Mouse (Mus musculus) cerebellum, postnatal 10 days (tissue): Measurements from ENCODE around the gene Pop5.

ENCODE experiments used
- DNase-seq, 2 experiments: peaks; one replicate each; pipeline ENCODE4 v3.0.0; 2021; ENCODE audit warnings: mixed read lengths in 2 of 2

The Pop5 gene

DNA sequence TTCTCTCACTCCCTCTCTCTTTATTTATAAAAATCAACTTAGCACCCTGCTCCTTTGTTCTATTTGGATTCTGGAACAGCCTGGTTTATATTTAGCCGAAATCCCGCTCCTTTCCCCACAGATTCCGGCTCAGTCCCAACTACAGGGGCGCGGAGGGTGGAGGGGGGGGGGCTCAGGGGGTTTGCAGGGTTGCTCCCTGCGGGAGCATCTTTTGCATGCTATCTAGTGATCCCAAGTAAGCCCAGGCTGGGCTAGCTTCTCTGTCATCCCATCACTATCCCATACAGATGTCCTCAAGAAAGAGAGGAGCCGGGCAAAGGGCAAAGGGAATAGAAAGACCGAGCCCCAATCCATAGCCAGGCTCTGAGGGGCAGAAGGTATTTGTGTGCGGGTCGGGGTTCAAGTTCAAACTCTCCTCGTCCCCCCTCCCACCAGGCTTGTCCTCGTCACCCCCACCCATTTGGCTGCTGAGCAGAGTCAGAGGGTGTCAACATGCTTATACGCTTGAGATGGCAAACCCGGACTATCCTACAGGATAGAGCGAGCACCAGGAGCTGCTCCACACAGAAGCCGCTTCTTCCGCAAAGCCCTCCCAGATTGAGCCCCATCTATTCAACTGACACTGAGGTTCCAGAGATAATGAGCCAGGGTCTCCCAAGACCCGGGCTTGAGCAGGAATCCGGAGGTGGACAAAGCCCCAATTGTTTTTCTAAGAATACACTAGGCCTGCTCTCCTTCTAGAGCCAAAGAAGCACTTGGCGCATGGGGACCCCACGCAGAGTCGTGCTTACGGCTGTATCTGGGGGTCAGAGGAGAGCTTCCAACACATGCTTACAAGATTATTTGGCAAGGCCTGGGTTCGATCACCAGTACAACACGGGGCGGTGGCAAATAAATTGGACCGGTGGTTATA lies 20.1 kb upstream of the Pop5 start:
- peak; percentile 60 to 62 for DNase-seq

DNA sequence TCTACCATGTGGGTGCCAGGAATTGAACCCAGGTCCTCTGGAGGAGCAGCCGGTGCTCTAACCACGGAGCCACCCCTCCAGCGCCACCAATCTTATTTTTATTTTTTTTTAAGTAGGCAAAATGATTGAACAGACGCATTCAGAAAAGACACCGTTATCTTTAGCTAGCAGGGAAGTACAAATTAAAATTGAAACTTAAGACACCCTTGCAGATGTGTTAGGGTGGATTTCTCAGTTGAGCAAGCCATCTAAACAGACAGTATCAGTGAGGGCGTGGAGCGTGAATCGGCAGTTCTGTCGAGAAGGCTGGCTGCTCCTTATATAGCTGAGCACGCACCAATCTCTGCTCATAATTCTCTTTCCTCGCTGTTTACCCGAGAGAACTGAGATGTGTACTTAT lies 17.6 kb upstream of the Pop5 start:
- DNase-seq: no peak

DNA sequence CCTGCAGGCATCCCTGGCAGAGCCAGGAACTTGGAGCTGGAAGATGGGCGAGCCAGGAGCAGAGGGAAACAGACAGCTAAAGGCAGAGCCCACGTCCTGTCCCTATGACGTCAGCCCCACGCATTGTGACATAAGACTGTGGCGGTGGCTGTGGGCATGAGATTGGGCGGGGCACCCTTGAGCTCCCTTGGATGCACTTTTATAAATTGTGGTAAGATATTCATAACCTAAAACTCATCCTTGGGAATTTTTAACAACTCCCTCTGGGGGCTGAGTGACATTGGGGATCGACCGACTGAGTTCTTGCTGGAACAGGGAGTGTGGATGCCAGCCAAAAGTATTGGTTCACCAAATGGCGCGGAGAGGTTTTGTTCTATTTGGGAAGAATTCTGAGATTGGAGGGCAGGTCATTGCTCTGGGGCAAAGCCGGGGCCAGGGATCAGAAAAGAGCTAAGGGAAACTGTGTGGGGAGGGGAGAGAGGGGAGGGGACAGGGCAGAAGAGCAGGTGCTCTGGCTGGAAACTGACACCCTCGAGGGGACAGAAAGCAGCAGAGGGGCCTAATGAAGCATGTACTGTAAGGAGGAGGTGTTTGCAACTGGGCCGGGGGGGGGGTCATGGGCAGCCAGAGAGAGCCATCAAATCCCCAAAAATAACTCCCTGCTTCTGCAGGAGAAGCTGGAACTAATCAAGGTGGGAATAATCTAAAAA lies 14.6 kb upstream of the Pop5 start:
- peak; percentile 77 to 83 for DNase-seq

DNA sequence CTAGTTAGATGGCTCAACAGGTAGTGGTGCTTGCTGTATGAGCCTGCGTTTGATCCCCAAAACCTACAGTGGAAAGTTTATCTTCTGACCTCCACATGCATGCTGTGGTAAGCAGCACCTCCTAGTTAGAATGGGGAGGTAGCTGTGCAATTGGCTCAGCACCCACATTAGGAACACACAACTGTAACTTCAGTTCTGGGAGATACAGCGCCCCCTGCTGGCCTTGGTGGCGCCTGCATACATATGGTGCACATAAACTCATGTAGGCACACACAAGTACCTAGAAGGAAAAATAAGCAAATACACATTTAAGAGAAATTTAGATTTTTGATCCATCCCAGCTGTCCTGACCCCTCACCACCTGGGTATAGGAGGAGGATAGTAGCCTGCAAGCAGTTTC lies 13.2 kb upstream of the Pop5 start:
- peak; percentile 33 to 56 for DNase-seq

DNA sequence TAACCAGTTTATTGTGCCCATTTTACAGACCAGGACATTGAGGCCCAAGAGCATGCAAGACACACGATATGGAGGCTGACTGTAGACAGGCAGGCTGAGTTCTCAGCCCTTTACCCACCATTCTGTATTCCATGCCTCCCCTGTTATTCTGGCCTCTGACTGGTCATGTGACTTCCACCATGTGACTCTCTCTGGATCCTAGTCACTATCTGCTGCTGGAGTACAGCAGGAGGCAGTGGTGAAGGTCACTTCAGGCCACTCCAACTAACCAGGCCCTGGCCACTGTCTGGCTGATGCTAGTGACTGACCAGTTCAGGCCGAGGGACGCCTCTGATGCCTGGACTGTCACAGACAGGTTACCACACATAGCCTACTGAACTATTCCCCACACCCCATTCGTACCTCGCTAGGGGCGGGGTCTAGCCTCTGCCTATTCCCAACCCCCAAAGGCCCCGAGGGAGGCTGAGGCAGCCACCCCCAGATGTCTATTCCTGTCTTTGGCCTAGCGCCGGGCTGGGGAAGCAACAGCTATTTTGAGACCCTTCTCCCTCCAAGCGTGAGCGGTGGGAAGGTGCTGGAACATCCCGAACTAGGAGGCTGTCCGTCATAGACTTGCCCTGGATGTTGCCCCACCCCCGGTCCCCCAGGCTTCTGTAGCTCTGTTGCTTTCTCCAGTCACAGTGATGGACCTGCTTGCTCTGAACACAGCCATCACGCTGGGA lies 4.6 kb upstream of the Pop5 start:
- peak in 1 of 2 experiments; percentile 33 for DNase-seq

DNA sequence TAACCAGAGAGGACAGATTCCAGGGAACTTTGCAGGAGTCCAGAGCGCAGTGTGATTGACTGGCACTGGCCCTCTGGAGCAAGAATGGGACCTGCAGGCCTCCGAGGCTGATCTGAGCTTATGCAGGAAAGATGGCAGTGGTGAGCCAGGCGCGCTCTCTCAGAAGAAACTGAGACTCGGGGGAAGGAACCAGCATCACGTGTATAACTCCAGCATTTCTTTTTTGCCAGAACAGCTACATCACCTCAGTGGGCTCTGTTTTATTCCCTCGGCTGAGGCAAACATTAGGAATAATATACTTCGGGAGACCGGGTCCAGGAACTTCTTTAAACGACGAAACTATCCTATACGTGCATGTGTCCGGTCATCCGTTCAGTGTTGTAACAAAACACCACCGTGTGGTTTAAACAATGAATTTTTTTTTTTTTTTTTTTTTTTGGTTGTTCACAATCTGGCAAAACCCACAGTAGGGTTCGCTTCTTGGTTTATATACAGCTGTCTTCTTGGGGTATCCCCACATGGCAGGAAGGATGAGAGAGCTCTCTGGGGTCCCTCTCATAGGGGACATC lies 4.0 kb upstream of the Pop5 start:
- no peak for DNase-seq

DNA sequence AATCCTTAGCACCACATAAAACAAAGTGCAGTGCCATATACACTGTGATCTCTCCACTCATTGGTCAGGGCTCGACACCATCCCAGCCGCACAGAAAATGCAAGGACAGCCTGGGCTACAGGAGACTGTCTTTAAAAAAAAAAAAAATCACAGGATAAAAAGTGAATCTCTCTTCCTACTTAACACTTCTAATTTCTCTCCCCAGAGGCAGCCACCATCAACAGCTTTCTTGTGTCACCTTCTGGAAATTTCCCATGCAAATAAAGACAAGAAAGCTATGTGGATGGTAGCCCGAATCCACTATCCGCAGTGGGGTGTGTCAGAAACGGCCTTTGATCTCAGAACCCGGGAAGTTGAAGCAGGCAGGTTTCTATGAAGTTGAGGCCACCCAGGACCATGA lies 3.1 kb upstream of the Pop5 start:
- DNase-seq: no peak

DNA sequence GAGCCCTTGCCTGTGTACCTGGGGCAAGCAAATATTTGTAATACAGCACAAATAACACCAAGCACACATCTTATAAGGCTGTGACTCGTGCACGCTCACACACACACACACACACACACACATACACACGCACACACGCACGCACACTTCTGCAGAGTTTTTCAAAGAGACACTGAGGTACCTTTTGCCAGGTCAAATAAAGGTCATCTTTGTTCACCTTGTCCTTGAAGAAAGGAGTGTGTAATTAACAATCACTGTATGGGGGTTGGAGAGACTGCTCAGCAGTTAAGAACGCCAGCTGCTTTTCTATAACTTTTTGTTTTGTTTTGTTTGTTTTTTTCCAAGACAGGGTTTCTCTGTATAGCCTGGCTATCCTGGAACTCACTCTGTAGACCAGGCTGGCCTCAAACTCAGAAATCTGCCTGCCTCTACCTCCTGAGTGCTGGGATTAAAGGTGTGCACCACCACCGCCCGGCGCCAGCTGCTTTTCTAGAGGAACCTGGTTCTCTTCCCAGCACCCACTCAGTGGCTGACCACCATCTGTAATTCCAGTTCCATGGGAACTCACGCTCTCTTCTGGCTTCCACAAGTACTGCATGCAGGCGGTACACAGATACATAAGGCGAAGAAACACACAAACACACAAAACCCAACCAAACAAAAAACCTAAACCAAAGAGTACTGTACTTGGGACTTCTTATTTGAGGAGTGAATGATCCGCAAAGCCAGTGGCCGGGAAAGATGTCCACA lies 2.4 kb upstream of the Pop5 start:
- no peak for DNase-seq

DNA sequence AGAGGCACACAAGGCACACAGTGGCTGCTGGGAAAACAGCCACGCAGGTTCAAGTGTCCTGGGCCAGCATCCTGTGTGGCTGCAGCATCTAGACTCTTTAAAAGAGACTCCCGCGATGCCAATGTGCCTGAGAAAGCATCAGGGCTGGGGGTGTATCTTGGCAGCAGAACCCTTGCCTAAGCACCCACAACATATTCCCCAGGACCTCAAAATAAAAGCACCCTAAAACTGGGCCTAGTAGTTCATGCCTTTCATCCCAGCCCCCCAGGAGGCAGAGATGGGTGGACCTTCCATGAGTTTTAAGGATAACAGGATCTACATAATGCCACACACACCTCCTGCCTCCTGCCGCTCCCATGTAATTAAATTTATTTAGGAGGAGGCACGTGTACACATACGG lies 1.1 kb upstream of the Pop5 start:
- DNase-seq: no peak

DNA sequence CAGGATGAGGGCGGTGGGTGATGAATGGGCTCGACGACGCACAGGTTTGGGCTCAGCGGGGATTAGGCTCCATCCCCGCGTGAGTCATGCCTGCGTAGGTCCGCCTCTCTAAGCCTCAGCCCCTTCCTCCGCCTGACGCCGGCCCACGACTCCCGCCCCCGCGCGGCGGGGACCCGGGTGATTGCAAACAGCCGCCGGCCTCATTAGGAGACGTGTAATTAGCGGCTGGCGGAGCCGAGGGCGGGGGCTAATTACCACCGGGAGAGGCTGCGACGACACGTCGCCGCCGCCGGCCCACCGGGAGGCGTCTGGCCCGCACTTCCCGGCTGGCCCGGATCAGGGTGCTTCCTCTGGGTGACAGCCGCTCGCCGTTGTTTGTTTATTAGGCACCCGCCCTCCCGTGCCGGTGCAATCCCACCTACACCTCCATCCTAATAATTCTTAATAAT lies 289 bp upstream of the Pop5 start:
- DNase-seq: peak; percentile 73 to 79

DNA sequence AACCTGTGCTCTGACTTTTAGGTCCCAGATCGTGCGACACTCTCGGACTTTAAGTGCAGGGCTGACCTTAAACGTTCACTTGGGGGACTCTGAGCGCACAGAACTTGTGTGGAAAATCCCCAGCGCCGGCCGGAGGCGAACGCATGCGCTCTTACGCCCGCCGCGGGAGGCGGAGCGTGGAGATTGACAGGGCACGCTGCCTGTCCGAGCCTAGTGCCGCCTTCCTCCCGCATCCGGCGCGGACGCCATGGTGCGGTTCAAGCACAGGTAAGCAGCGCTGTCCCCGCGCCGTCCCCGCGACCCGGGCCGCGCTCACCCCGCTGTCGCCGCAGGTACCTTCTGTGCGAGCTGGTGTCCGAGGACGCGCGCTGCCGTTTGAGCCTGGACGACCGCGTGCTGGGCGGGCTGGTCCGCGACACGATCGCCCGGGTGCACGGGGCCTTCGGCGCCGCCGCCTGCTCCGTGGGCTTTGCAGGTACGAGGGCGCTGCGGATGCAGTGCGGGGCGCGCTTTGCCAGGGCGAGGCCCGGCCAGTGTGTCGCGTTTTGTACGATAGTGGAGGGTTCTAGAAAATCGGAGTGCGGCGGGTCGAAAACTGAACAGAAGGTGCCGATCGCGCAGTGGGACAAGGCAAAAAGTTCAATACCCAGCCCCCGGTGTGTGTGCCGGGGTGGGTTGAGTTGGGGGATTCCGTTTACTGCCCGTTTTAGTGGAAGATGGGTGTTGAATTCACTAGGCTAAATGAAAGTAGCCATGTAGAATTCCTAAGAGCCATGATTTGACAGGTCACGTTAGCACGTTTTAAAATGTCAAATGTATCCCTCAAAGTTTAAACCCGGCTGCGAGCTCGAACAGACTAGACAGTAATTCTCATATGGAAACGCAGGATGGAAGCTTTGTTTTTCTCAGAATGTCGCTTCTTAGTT lies 2.4 kb downstream of the Pop5 start:
- peak; percentile 94 to 97 for DNase-seq

DNA sequence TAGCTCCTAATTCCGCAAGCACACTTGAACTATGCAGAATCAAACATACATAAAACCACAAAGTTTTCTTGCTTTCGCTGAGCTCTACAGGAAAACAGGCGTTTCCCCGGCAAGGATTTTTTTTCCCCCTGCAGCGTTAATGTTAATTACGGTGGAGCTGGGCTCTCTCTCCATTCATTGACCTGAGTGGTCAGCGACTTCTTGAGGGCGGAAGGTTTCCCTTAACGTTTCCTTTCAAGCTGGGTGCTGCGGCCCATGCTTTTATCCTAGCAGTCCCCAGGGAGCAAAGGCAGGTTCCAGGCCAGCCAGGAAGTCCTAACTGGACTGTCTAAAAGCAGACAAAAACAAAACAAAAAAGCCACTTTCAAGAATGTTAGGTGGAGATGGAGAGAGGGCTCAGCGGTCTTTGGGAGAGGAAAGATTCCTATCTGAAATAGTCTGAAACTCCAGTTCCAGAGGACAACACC lies 3.1 kb downstream of the Pop5 start:
- no peak for DNase-seq

DNA sequence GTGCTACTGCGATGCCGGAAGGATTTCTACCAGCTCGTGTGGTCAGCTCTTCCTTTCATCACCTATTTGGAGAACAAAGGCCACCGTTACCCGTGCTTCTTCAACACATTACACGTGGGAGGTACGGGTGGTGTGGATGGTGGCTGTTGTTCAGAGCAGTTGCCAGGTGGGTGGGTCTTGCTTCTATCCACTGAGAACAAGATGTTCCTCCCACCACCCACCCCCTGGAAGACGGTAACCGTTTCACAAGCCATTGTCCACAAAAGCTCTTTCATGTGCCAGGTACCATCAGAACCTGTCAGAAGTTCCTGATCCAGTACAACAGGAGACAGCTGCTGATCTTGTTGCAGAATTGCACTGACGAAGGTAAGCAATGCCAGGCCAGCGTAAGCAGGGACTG lies 4.6 kb downstream of the Pop5 start:
- DNase-seq: no peak

DNA sequence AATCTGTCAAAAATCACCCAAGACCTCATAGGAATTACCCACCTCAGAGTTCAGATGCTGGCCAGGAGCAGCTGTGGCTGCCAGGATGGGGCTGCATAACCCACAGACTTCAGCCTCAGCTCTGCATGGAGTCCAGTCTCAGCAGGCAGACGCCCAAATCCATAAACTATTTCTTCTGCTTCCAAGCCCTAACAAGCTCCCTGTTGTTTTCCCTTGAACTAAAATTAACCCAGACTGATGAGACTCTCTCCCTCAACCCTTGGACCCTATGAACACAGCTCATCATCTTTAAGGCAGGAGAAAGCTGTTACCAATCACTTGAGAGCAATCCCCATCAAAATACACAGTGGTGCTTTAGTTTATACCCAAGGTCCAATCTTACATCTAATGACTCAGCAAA lies 19.8 kb downstream of the Pop5 start:
- no peak for DNase-seq

DNA sequence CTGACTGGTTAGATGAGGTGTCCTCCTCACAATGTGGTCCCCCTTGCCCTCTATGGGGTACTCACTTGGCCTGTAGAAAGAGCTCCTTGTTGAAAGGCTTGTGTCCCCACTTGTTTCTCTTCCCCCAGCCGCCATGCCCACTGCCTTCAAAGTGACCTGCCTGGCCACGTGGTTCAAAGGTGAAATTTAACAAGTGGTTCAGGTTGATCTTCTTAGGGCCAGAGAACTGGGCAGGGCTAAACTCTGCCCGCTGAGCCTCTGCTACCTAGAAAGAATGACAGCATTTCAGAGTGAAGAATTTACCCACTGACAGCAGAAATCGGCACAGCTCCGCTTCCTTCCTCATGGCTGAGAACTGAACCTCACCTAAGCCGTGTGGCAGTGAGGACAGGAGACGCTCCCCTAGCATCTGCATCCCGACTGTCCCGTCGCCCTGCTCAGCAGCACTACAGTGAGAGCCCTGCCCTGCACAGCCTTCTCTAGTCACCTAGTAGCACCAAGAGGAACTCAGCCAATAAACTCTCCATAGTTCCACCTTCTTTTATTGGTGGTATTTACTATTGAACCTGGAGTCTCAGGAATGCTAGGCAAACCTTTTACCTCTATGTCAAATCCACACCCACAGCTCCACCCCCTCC lies 21.4 kb downstream of the Pop5 start:
- no peak for DNase-seq

DNA sequence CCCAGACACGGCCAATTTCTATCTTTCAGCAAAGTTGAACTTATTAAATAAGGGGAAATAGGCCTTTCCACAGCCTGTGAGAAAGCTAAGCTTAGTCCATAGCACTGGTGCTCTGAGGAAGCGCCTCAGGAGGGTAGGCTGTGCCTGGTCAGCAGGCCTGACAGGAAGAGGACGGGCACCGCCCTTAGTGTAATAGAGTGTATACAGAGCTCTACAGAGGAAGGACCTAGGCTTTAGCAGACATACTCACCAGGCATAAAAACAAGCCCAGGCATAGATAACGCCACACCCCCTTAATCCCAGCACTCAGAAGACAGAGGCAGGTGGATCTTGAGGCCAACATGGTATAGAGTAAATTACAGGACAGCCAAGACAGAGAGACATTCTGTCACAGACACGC lies 24.7 kb downstream of the Pop5 start:
- no peak for DNase-seq

DNA sequence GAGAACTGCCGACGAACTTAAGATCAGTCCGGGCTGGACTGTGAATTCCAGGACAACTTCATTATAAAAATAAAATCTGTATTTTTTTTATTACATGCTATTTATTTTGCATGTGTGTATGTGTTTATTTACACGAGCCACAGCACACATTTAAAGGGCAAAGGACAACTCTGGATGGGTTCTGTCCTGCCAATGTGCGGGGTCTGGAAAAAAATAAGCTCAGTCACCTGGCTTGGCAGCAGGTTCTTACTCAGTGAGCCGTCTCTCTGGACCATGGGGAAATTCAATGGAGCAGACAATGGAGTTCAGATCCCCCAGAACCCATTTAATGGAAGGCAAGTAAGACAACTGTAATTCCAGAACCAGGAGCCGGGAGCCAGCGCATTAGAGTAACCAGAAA lies 25.5 kb downstream of the Pop5 start:
- DNase-seq: no peak

DNA sequence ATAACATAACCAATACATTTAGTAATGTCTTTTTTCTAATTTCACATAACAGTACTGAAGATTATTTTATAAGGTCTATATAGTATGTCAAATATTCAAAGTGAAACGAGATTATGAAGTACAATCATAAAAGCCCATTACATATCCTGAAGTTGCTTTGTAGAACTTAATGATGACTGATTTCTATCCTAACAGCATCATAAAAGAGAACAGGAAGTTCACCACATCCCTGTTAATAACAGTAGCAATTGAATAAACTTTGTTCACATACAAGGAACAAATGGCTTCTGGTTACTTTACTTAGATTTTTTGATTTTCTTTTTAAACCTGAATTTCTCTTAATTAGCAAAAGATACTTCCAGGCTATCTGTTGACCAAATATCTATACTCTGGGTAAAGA lies 26.2 kb downstream of the Pop5 start:
- no peak for DNase-seq

DNA sequence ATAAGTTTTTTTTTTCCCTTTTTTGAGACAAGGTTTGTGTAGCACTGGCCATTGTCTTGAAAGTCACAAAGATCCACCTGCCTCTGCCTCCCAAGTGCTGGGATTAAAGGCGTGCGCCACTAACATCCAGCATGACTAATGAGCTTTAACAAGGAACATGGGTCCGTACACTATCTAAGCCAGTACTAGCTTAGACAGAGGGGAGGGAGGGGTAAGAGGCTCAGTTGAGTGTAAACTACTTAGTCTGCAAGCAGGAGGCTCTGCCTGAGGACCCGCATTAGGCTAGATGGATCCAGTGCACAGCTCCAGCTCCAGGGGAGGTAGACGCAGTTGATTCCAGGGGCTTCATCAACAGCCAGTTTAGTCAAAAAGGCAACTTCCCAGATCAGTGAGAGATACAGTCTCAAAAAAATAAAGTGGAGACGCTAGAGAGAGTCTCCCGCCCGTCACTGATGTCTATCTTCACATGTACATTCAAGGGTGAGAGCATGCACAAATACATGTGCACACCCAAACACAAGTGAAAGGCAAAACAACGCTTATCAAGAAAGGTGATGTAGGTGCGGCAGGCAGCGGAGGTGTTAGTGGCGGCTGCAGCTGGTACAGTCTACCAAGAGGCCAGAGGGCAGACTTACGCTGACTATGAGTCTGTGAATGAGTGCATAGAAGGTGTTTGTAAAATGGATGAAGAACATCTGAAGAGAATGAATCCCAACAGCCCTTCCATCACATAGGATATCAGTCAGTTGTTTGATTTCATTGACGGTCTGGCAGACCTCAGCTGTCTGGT lies 27.1 kb downstream of the Pop5 start:
- no peak for DNase-seq

DNA sequence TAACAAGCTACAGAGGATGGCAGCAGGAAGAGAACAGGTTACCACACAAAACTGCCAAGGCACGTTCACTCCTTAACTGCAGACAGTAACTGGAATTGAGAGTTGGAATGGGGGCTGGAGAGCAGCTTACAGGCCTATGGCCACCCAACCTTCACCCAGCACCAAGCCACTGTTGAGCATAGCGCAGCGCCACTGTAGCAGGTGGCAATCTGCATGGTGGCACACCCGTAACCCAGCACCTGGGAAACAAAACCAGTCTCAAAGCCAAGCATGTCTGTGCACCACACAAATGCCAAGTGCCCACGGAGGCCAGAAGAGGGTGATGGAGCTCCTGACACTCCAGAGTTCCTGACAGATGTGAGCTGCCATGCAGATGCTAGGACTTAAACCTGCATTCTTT lies 30.7 kb downstream of the Pop5 start:
- DNase-seq: no peak
